Mouse (Mus musculus) liver, adult 2 months (tissue): ENCODE measurements around the gene Prm2.

ENCODE experiments used
- CTCF ChIP-seq: fragments of 200-500 bp; IDR thresholded peaks from 2 replicates; pipeline ENCODE4 v1.5.1; 2011; ENCODE audit warnings: low read depth, low read length, control low read depth
- POLR2A ChIP-seq: fragments of 200-500 bp; IDR thresholded peaks from 2 replicates; pipeline ENCODE4 v1.6.1; 2011; ENCODE audit warnings: low read length, control low read depth; ENCODE audit not compliant: insufficient read depth; ENCODE audit errors: extremely low read depth

- TF ChIP-seq CTCF, result peak; percentile 83
- no peak for TF ChIP-seq POLR2A
Observed at GRCm38 (mm10) chr16:10784793-10785370, 11.1 kb downstream of the Prm2 start.
